Mouse (Mus musculus) ovary, adult 18-20 months (tissue): ENCODE data around the gene Usp39.

ENCODE experiments used
- DNase-seq: peaks from one replicate; pipeline ENCODE4 v3.0.0; 2022; ENCODE audit warnings: low spot score, mixed read lengths

The Usp39 gene

GRCm38 (mm10) chr6:72345074-72345567, at the start of gene Usp39:
Gene Usp39 (minus strand): TSS chr6:72345184.
- DNase-seq, result peak; percentile 87

- DNase-seq, result no peak
Measured at GRCm38 (mm10) chr6:72392341-72392740, 47.4 kb upstream of the Usp39 start.

GRCm38 (mm10) chr6:72390795-72391521, 46.0 kb upstream of the Usp39 start:
- no peak for DNase-seq

- DNase-seq, result peak; percentile 72
Measured at GRCm38 (mm10) chr6:72389941-72390771, 45.2 kb upstream of the Usp39 start, which contains the start of gene Vamp8. Gene Vamp8 (minus strand): TSS chr6:72390703.

- no peak for DNase-seq
Measured at GRCm38 (mm10) chr6:72389471-72389940, 44.5 kb upstream of the Usp39 start.

- no peak for DNase-seq
Measured at GRCm38 (mm10) chr6:72388791-72389329, 43.9 kb upstream of the Usp39 start.

GRCm38 (mm10) chr6:72388266-72388665, 43.3 kb upstream of the Usp39 start:
- DNase-seq, result no peak

GRCm38 (mm10) chr6:72387816-72388215, 42.8 kb upstream of the Usp39 start:
- no peak for DNase-seq

GRCm38 (mm10) chr6:72386561-72386960, 41.6 kb upstream of the Usp39 start:
- DNase-seq, result no peak

- DNase-seq, result no peak
Measured at GRCm38 (mm10) chr6:72385258-72385657, 40.3 kb upstream of the Usp39 start.

- DNase-seq, result no peak
Measured at GRCm38 (mm10) chr6:72383952-72384351, 39.0 kb upstream of the Usp39 start.

GRCm38 (mm10) chr6:72383142-72383820, 38.3 kb upstream of the Usp39 start:
- DNase-seq, result no peak

GRCm38 (mm10) chr6:72382494-72382893, 37.5 kb upstream of the Usp39 start:
- no peak for DNase-seq

GRCm38 (mm10) chr6:72380131-72380770, 35.3 kb upstream of the Usp39 start, which contains the start of gene Vamp5:
Gene Vamp5 (minus strand): TSS chr6:72380468.
- peak; percentile 72 for DNase-seq

GRCm38 (mm10) chr6:72379377-72380130, 34.6 kb upstream of the Usp39 start:
- DNase-seq, result no peak

GRCm38 (mm10) chr6:72378510-72379234, 33.7 kb upstream of the Usp39 start:
- DNase-seq, result no peak

- DNase-seq, result no peak
Measured at GRCm38 (mm10) chr6:72374820-72375563, 30.0 kb upstream of the Usp39 start.

GRCm38 (mm10) chr6:72374206-72374605, 29.2 kb upstream of the Usp39 start:
- no peak for DNase-seq

- DNase-seq, result no peak
Measured at GRCm38 (mm10) chr6:72373184-72373583, 28.2 kb upstream of the Usp39 start.
